Mouse (Mus musculus) forebrain, embryonic 11.5 days (tissue): ENCODE measurements around the gene Fam183b. TPM values are rescaled to one million over a fixed set of nuclear protein-coding genes. Genes with fewer than 3 reads are reported as not detected.

Experiments used
- polyA plus RNA-seq: library from polyadenylated mRNA; unstranded; fragments of >200 nt; fragmentation: Nextera tagmentation; extraction: Ambion mirVana; gene quantifications from 2 replicates; pipeline ENCODE4 v1.2.1, GENCODE M21; 2014

Fam183b gene
- polyA plus RNA-seq, 1 experiment from 2014 or later: 1.8 TPM

Other genes starting within 250 kb of the Fam183b start
- 0.07 and 0.12 TPM in 2 replicates for gene Olfr328, start 246.3 kb downstream of the Fam183b start, polyA plus RNA-seq
- not detected in 2 replicates for gene Olfr224, start 231.4 kb downstream of the Fam183b start, polyA plus RNA-seq
- gene Olfr325, start 224.2 kb downstream of the Fam183b start, polyA plus RNA-seq: not detected in 2 replicates
- not detected in 2 replicates for gene Olfr324, start 206.8 kb downstream of the Fam183b start, polyA plus RNA-seq
- gene 2210407C18Rik, start 185.9 kb downstream of the Fam183b start, polyA plus RNA-seq: not detected in 2 replicates
- not detected in 2 replicates for gene Olfr323, start 171.5 kb downstream of the Fam183b start, polyA plus RNA-seq
- gene Trim58, start 161.5 kb downstream of the Fam183b start, polyA plus RNA-seq: 0.55 and 0.60 TPM in 2 replicates
- not detected in 2 replicates for gene Olfr322, start 143.2 kb downstream of the Fam183b start, polyA plus RNA-seq
- gene Olfr320, start 120.9 kb downstream of the Fam183b start, polyA plus RNA-seq: not detected in 2 replicates
- gene Olfr319, start 102.8 kb downstream of the Fam183b start, polyA plus RNA-seq: not detected in 2 replicates
- not detected in 2 replicates for gene Olfr318, start 77.9 kb downstream of the Fam183b start, polyA plus RNA-seq
- gene Olfr317, start 62.7 kb downstream of the Fam183b start, polyA plus RNA-seq: not detected in 2 replicates
- gene Olfr316, start 49.2 kb downstream of the Fam183b start, polyA plus RNA-seq: not detected in 2 replicates
- gene Olfr315, start 28.8 kb downstream of the Fam183b start, polyA plus RNA-seq: not detected in 2 replicates
- gene Olfr314, start 19.0 kb downstream of the Fam183b start, polyA plus RNA-seq: not detected in 2 replicates
- gene Olfr313, start 13.0 kb upstream of the Fam183b start, polyA plus RNA-seq: 0.07 TPM in 1 of 2 replicates, not detected in the other
- gene Olfr312, start 27.3 kb upstream of the Fam183b start, polyA plus RNA-seq: not detected in 2 replicates
- not detected in 2 replicates for gene Olfr311, start 37.3 kb upstream of the Fam183b start, polyA plus RNA-seq
- 11.9 and 15.2 TPM in 2 replicates for gene Gm12258, start 45.2 kb upstream of the Fam183b start, polyA plus RNA-seq
- gene 2810021J22Rik, start 65.3 kb upstream of the Fam183b start, polyA plus RNA-seq: 10.5 and 12.8 TPM in 2 replicates
- gene Zfp39, start 102.3 kb upstream of the Fam183b start, polyA plus RNA-seq: 8.1 and 8.8 TPM in 2 replicates
- gene Btnl10, start 115.9 kb upstream of the Fam183b start, polyA plus RNA-seq: not detected in 2 replicates
- gene Rnf187, start 137.0 kb upstream of the Fam183b start, polyA plus RNA-seq: 386 and 426 TPM in 2 replicates
- gene Hist3h2ba, start 147.0 kb upstream of the Fam183b start, polyA plus RNA-seq: 84.9 and 93.6 TPM in 2 replicates
- 52.9 and 54.1 TPM in 2 replicates for gene Hist3h2a, start 152.7 kb upstream of the Fam183b start, polyA plus RNA-seq
- gene Trim17, start 152.7 kb upstream of the Fam183b start, polyA plus RNA-seq: 0.21 and 0.75 TPM in 2 replicates
- 17.3 and 20.5 TPM in 2 replicates for gene Trim11, start 176.1 kb upstream of the Fam183b start, polyA plus RNA-seq